Mouse (Mus musculus) hindbrain, embryonic 16.5 days (tissue): Measurements from ENCODE around the gene Acsm3. TPM values are rescaled to one million over a fixed set of nuclear protein-coding genes. Genes with fewer than 3 reads are reported as not detected.

Experiments
- ATAC-seq: fragments of 200-750 bp; cut with Nextera tagmentation; 2 replicates; pipeline ENCODE4 v1.8.0; 2017; ENCODE audit warnings: moderate TSS enrichment, moderate library complexity
- H3K27ac ChIP-seq: fragments of 300-500 bp; sonication (generic); 2 replicates; pipeline ENCODE4 v1.5.1; 2014; ENCODE audit warnings: low read depth, mild to moderate bottlenecking, control low read depth, low read length, moderate library complexity
- H3K27me3 ChIP-seq: fragments of 300-500 bp; sonication (generic); replicated peaks from 2 replicates; pipeline ENCODE4 v1.6.1; 2014; ENCODE audit warnings: low read length; ENCODE audit not compliant: control insufficient read depth, insufficient read depth
- H3K36me3 ChIP-seq: fragments of 300-500 bp; sonication (generic); 2 replicates; pipeline ENCODE4 v1.6.1; 2014; ENCODE audit warnings: mild to moderate bottlenecking, low read length, moderate library complexity, mixed read lengths; ENCODE audit not compliant: control insufficient read depth, insufficient read depth
- H3K4me1 ChIP-seq: fragments of 300-500 bp; sonication (generic); 2 replicates; pipeline ENCODE4 v1.6.1; 2014; ENCODE audit warnings: low read depth, low read length; ENCODE audit not compliant: control insufficient read depth, insufficient read depth
- H3K4me2 ChIP-seq: fragments of 300-500 bp; sonication (generic); 2 replicates; pipeline ENCODE4 v1.6.1; 2014; ENCODE audit warnings: mild to moderate bottlenecking, low read length, control low read depth, moderate library complexity
- H3K4me3 ChIP-seq: fragments of 300-500 bp; sonication (generic); 2 replicates; pipeline ENCODE4 v1.5.1; 2014; ENCODE audit warnings: mild to moderate bottlenecking, low read length, control low read depth, moderate library complexity
- H3K9ac ChIP-seq: fragments of 300-500 bp; sonication (generic); 2 replicates; pipeline ENCODE4 v1.6.1; 2014; ENCODE audit warnings: low read depth, mild to moderate bottlenecking, control low read depth, low read length, moderate library complexity
- H3K9me3 ChIP-seq: fragments of 300-500 bp; sonication (generic); 2 replicates; pipeline ENCODE4 v1.6.1; 2014; ENCODE audit warnings: mild to moderate bottlenecking, low read length, moderate library complexity; ENCODE audit not compliant: control insufficient read depth
- WGBS: fragments of 180-500 bp; shearing (Covaris S2); extraction: QIAGEN DNeasy Blood & Tissue Kit; methylation state at CpG from one replicate; pipeline ENCODE4 v1.1.7; 2014; 5-methylcytosine and 5-hydroxymethylcytosine counted together
- polyA plus RNA-seq: library from polyadenylated mRNA; unstranded; fragments of >200 nt; fragmentation: Nextera tagmentation; extraction: Ambion mirVana; gene quantifications from 2 replicates; pipeline ENCODE4 v1.2.1, GENCODE M21; 2015

Gene Acsm3
- polyA plus RNA-seq, 1 experiment from 2014 or later = not detected

- no peak overlapping the region for H3K9ac ChIP-seq
- no peak for ATAC-seq
- H3K27me3 ChIP-seq = no peaks in the 10 kb centered on the region
- H3K27ac ChIP-seq = no peak overlapping the region
- WGBS = 95% methylated on average over 4 of the region's 4 CpGs
- H3K9me3 ChIP-seq = no peaks in the 10 kb centered on the region
- H3K36me3 ChIP-seq = no peaks in the 10 kb centered on the region
- no peak overlapping the region for H3K4me3 ChIP-seq
- no peak overlapping the region for H3K4me2 ChIP-seq
- H3K4me1 ChIP-seq = no peaks in the 10 kb centered on the region
These were observed 75.5 kb downstream of the Acsm3 start for GRCm38 (mm10) chr7:119835996-119836777.

Other genes with a start within 250 kb of the Acsm3 start
- gene Acsm5, start 241.5 kb upstream of the Acsm3 start, polyA plus RNA-seq = 0.33 TPM in 1 of 2 replicates, not detected in the other
- 0.06 TPM in 1 of 2 replicates, not detected in the other for gene Pdilt, start 237.4 kb upstream of the Acsm3 start, polyA plus RNA-seq
- gene Acsm2, start 206.6 kb upstream of the Acsm3 start, polyA plus RNA-seq = not detected in 2 replicates
- not detected in 2 replicates for gene Acsm1, start 153.9 kb upstream of the Acsm3 start, polyA plus RNA-seq
- gene Acsm4, start 70.9 kb upstream of the Acsm3 start, polyA plus RNA-seq = not detected in 2 replicates
- gene Thumpd1, start 40.1 kb upstream of the Acsm3 start, polyA plus RNA-seq = 75.4 and 78.4 TPM in 2 replicates
- gene Rexo5, start 33.1 kb downstream of the Acsm3 start, polyA plus RNA-seq = 9.9 and 13.9 TPM in 2 replicates
- 14.8 and 15.0 TPM in 2 replicates for gene Eri2, start 33.1 kb downstream of the Acsm3 start, polyA plus RNA-seq
- 19.2 and 21.0 TPM in 2 replicates for gene Lyrm1, start 134.9 kb downstream of the Acsm3 start, polyA plus RNA-seq
- gene Dcun1d3, start 135.4 kb downstream of the Acsm3 start, polyA plus RNA-seq = 15.2 and 18.5 TPM in 2 replicates